In genomic region chr2:17335451-17335850, GRCm38 (mm10) we compare ENCODE assay signal across 11 mouse cellular contexts.
DNase-seq lines count a peak whose midpoint lies in the region; ATAC-seq lines count a peak whose summit lies in the region.
"Had no signal": no experiment of that assay in that cellular context is flagged by ENCODE, and none has a peak within 500 bp of the region (broad histone marks: within the 10 kb centered on the region; RNA-seq: fewer than 3 reads in every experiment).

No protein-coding gene starts in this region.

- intact Hi-C loops in left cerebral cortex, postnatal 14 days (cut with DNase I) = no loop called here

- ATAC-seq in midbrain, embryonic 14.5 days (ENCODE audit: low FRiP score, low TSS enrichment) = no peak
- ATAC-seq in hindbrain, embryonic 16.5 days = no peak

- H3K27ac ChIP-seq in midbrain, embryonic 14.5 days (replicated peaks; ENCODE audit: low read depth, low read length) = no peak overlapping the region
- H3K27ac ChIP-seq in hindbrain, embryonic 16.5 days (ENCODE audit: low read depth, low read length) = no peak overlapping the region
- H3K27ac ChIP-seq: embryonic facial prominence, embryonic 10.5 days; limb, embryonic 15.5 days; neural tube, embryonic 15.5 days had no signal

- no peaks in the 10 kb centered on the region for H3K36me3 ChIP-seq in midbrain, embryonic 14.5 days (ENCODE audit: control insufficient read depth, insufficient read depth, low read length)
- H3K36me3 ChIP-seq in hindbrain, embryonic 16.5 days (ENCODE audit: control insufficient read depth, insufficient read depth, low read length) = no peaks in the 10 kb centered on the region
- H3K36me3 ChIP-seq: embryonic facial prominence, embryonic 10.5 days; limb, embryonic 15.5 days; neural tube, embryonic 15.5 days had no signal

- H3K9ac ChIP-seq in midbrain, embryonic 14.5 days (replicated peaks; ENCODE audit: low read length) = no peak overlapping the region
- no peak overlapping the region for H3K9ac ChIP-seq in hindbrain, embryonic 16.5 days (ENCODE audit: low read depth, low read length)
- H3K9ac ChIP-seq: limb, embryonic 15.5 days; neural tube, embryonic 15.5 days had no signal

- no peaks in the 10 kb centered on the region for H3K27me3 ChIP-seq in midbrain, embryonic 14.5 days (ENCODE audit: control insufficient read depth, insufficient read depth, low read length)
- H3K27me3 ChIP-seq in hindbrain, embryonic 16.5 days (replicated peaks; ENCODE audit: control insufficient read depth, insufficient read depth, low read length) = no peaks in the 10 kb centered on the region
- H3K27me3 ChIP-seq: limb, embryonic 15.5 days; neural tube, embryonic 15.5 days had no signal

- no peak overlapping the region for H3K4me2 ChIP-seq in midbrain, embryonic 14.5 days (ENCODE audit: low read length)
- no peak overlapping the region for H3K4me2 ChIP-seq in hindbrain, embryonic 16.5 days (ENCODE audit: low read length)
- H3K4me2 ChIP-seq: limb, embryonic 15.5 days; neural tube, embryonic 15.5 days had no signal

- H3K4me1 ChIP-seq in midbrain, embryonic 14.5 days (ENCODE audit: control insufficient read depth, insufficient read depth, low read length) = no peaks in the 10 kb centered on the region
- H3K4me1 ChIP-seq in hindbrain, embryonic 16.5 days (ENCODE audit: control insufficient read depth, insufficient read depth, low read depth, low read length) = no peaks in the 10 kb centered on the region
- H3K4me1 ChIP-seq: embryonic facial prominence, embryonic 10.5 days; limb, embryonic 15.5 days; neural tube, embryonic 15.5 days had no signal

- H3K4me3 ChIP-seq in midbrain, embryonic 14.5 days (replicated peaks; ENCODE audit: low read depth, low read length) = no peak overlapping the region
- H3K4me3 ChIP-seq in hindbrain, embryonic 16.5 days (ENCODE audit: low read length) = no peak overlapping the region
- H3K4me3 ChIP-seq: embryonic facial prominence, embryonic 10.5 days; limb, embryonic 15.5 days; neural tube, embryonic 15.5 days had no signal

- WGBS in midbrain, embryonic 14.5 days = 90% methylated on average over 5 of the region's 5 CpGs
- WGBS in hindbrain, embryonic 16.5 days = 89% methylated on average over 5 of the region's 5 CpGs

- no peaks in the 10 kb centered on the region for H3K9me3 ChIP-seq in midbrain, embryonic 14.5 days (ENCODE audit: control insufficient read depth, low read length)
- no peaks in the 10 kb centered on the region for H3K9me3 ChIP-seq in hindbrain, embryonic 16.5 days (ENCODE audit: control insufficient read depth, low read length)
- H3K9me3 ChIP-seq: embryonic facial prominence, embryonic 10.5 days; limb, embryonic 15.5 days; neural tube, embryonic 15.5 days had no signal

- peak; percentile 27 for DNase-seq in kidney, adult 9 months
- DNase-seq in kidney, postnatal 14 days = no peak
- DNase-seq in cerebellum, adult 11 months = peak; percentile 74
- peak; percentile 23 for DNase-seq in fat pad, adult 2 months (ENCODE audit: extremely low read depth, low read depth, low spot score)
- peak; percentile 20 to 27 for DNase-seq in left cerebral cortex, postnatal 14 days (ENCODE audit: low spot score in 2 of 2)
- no peak for DNase-seq in retina, embryonic 14.5 days (ENCODE audit: low spot score)
- DNase-seq in midbrain, embryonic 14.5 days = no peak

Comparison
In these comparisons a context has a peak if more than half of its experiments do, and no peak if none do; other contexts are left out.
1. DNase-seq: peak in kidney, adult 9 months (single experiment), cerebellum, adult 11 months (single experiment), fat pad, adult 2 months (single experiment) and left cerebral cortex, postnatal 14 days (2 of 2); none in kidney, postnatal 14 days (single experiment), retina, embryonic 14.5 days (single experiment) and midbrain, embryonic 14.5 days (single experiment).